Mouse (Mus musculus) heart, adult 9 months (tissue): Measurements from ENCODE around the gene Abtb1.

Source experiments
- DNase-seq, 2 experiments: peaks; one replicate each; pipeline ENCODE4 v3.0.0; 2022; ENCODE audit warnings: low spot score in 2 of 2

The Abtb1 gene

GRCm38 (mm10) chr6:88830112-88830702 is 11.6 kb downstream of the Abtb1 start:
- DNase-seq, result no peak

DNA sequence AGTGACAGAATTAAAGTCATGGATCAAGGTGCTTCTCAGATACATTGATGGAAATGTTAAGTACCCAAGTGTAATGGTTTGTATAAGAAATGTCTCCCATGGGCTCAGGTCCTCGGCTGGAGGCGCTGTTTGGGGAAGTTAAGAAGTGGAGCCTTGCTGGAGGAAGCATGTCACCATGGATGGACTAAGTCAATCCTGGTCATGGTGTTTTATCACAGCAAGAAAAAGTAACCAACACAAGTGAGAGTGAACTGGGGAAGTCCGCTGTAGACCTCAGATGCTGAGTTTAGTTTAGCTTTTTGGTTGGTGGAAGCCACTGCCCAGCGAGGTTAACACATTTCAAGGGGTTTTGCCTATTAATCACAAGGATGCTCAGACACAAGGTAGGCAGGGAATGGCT is 12.2 kb downstream of the Abtb1 start:
- DNase-seq, result no peak

GRCm38 (mm10) chr6:88828206-88829009 is 13.4 kb downstream of the Abtb1 start:
- DNase-seq, result no peak

- no peak for DNase-seq
Measured at GRCm38 (mm10) chr6:88827395-88828205, 14.2 kb downstream of the Abtb1 start.

GRCm38 (mm10) chr6:88826965-88827364 is 14.8 kb downstream of the Abtb1 start:
- DNase-seq, result no peak

DNA sequence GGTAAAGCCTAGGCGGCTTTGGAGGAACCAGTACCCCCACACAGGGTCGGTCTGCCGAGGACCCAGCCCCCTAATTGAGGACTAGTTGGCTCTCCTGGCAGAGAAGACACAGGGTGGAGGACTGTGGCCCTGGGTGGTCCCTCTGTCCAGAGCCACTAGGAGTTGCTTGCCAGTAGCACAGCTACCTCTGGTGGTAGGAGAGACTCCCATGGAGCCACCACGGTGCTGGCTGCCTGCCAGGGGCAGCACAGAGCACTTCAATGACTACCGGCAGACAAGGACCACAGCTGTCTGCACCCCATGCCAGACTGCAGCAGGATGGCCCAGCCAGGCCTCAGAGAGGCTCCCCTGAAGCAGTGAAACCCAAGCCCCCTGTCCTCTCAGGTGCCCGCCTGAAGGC is 15.2 kb downstream of the Abtb1 start:
- DNase-seq, result peak; percentile 53 to 58

- no peak for DNase-seq
Measured at GRCm38 (mm10) chr6:88826088-88826487, 15.7 kb downstream of the Abtb1 start.

- no peak for DNase-seq
Measured at GRCm38 (mm10) chr6:88824183-88824582, 17.6 kb downstream of the Abtb1 start.

DNA sequence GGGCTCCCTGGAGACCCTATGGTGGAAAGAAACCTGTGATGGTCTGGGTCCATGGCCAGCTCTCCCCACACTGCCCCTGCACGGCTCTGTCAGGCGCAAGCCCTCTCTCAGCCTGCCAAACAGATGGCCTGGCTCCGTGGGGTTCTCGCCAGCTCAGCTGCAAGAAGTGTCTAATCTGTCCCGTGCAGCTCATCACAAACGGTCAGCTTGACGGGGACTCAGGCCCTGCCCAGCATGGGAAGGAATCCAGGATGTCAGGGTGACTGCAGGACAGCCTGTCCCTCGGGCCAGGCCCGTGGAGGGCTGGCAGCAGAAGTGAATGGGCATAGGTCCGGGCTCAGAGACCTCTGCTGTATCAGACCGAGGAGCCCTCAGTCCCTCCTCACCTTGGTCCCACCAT is 19.9 kb downstream of the Abtb1 start:
- peak; percentile 83 for DNase-seq

DNA sequence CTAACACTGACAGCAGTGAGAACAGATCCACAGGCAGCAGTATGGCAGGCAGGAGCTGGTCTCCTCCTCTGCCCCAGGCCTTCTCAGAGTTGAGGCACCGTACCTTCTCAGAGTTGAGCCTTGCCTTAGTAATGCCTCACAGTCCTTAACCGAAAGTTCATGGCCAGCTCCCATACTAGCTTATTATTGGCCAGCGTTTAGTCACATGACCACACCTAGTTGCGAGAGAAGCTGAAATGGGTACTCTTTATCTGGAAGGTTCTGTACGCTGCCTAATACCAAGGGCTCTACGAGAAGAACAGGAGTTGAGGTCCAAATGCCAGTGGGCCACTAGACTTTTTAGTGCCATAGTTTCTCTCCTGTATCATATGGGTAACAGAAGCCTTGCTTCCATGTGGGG is 20.5 kb downstream of the Abtb1 start:
- no peak for DNase-seq

DNA sequence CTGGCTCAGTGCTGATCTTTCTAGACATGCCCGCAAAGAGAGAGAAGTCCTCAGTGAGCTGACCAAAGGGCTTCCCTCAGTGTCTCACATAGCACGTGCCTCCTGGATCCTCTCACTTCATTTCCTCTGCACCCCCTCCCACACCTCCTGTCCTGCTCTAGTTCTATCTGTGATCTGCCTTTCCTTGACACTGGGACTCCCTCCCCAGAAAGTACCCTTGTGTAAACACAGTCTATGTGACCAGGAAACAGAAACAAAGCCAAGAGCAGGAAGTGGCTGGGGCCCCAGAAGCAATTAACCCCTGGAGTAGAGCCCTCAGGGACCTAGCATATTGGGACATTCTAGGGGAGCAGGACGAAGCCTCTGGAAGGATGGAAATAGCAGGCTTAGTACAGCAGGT is 20.9 kb downstream of the Abtb1 start:
- DNase-seq, result peak in 1 of 2 experiments; percentile 55

DNA sequence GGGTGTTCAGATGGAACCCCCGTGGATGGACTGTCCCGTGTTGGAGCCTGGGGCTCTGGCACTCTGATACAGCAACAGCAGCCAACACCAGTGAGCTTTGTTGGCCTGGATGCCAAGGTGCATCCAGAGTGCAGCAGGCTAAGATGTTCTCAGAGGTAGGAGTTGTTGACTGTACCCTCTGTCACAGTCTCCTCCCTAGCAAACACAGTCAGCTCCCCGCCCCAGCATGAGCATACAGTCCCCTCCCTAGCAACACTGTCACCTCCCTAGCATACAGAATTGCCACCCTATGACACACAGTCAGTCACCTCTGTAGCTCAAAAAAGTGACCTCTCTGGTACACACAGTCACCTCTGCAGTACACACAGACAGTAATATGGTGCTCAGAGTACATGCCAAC is 24.9 kb downstream of the Abtb1 start:
- no peak for DNase-seq

DNA sequence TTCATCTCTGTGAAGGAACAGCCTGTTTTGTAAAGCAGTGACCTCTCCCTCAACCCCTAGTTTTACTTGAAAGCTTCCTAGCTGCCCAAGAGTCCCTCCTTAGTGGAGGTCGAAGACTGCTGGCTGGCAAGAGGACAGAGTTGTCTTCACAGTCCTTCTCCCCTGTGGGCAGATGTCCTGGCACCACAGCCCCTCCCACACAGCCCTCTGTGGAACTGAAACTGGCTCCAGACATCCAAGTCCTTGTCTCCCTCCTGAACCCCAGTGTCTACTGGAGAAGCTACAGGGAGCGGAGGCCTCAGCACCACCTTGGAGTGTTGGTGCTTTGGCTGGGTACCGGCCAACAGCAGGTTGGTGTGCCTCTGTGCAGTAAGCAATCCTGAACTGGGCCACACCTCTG is 26.3 kb downstream of the Abtb1 start:
- no peak for DNase-seq

- no peak for DNase-seq
Measured at GRCm38 (mm10) chr6:88815036-88815435, 26.7 kb downstream of the Abtb1 start.

GRCm38 (mm10) chr6:88813832-88814231 is 28.0 kb downstream of the Abtb1 start:
- no peak for DNase-seq

DNA sequence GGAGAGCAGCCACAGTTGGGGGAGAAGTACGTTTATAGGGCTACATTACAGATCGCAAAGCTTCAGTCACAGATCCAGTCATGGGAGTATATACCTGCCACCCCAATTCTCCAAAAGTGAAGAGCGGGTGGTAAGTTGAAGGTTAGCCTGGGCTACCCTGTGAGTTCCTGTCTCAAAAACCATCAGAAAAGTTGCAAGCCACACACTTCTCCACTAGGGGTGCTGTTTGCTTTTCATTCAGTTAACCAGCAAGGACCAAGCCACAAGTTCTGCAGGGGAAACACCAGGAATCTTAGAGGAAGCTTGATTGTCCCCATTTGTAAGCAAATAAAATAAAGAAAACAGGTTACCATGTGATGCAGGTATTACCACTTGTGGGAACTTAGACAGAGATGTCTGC is 28.9 kb downstream of the Abtb1 start:
- peak in 1 of 2 experiments; percentile 47 for DNase-seq

DNA sequence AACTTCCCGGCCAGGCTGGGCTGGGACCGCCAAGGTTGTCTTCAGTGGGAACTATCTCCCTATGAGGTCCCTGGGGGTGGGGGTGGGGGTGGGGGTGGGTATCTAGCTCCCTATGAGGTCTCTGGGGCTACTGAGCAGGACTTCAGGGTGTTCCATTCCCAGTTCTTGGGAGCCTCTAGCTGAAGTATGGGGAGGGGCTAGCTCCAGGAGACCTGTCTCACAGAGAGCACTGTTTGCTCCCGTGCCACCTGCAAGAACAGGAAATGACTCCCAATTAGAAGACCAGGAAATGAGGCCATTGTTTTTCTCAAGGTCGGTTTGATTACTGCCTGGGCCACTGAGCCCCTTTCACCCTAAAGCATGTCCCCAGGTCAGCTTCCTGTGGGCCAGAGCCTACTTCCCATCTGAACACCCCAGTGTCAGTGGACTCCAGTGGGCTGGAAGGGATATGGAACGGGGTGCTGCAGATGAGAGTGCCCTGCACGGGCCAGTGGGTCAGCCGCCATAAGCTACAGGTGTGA is 29.8 kb downstream of the Abtb1 start:
- peak in 1 of 2 experiments; percentile 64 for DNase-seq

- DNase-seq, result peak in 1 of 2 experiments; percentile 52
Measured at GRCm38 (mm10) chr6:88811396-88811795, 30.4 kb downstream of the Abtb1 start.

DNA sequence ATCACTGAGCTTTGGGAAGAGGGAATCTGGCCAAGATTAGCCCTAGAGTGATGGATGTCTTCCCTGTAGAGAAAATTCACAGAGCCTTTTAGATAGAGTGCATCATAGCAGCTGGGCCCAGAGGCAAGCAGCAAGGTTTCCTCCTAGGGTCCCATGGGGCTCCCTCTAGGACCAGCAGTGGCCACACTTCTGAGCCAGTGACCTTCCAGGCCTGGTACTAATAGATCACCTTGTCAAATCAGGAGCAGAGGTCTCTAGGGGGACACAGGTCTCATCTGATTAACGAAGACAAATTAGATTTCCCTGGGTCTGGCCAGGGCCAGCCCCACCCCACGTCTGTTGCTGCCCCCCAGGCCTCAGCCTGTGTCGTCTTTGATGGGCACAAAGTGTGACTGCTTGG is 31.5 kb downstream of the Abtb1 start:
- no peak for DNase-seq

DNA sequence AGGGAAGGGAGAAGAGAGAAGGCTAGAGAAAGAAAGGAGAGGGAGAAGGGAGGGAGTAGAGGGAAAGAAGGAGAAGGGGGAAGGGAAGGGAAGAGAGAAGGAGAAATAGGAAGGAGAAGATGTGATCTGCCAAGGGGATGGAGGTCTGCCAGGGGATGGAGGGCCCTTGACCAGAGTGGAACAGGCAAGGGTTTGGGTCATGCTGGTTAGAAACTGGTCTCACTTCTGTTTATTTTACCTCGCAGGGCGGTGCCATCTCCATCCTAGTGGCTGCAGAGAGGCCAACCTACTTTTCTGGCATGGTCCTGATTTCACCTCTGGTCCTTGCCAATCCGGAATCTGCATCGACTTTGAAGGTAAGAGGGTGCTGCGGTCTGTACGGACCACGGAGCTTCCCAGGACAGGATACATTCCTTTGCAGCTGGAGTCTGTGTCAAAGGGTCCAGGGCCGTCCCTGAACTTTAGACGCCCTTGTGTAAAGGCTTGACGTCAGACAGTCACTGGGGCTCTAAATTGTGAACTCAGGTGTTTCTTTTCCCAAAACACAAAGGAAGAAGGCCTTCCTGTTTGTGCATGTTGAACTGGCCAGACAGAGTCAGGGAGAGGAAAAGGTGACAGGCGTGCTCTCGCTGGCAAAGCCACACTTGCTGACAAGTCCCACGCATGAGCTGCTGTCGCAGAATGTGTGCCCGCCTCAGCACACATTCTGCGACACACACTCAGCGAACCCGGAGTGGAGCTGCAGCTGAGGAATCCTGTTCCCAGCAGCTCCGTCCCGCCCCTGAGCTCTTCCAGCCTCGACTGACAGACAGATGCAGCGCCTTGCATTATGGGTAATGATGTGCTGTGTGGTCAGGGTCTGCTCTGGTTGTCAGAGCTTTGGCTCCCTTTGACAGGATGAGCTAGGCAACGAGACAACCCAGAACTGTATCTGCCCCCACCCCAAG is 32.4 kb downstream of the Abtb1 start:
- peak in 1 of 2 experiments; percentile 49 for DNase-seq

- no peak for DNase-seq
Measured at GRCm38 (mm10) chr6:88804966-88805577, 36.7 kb downstream of the Abtb1 start.
